Mouse (Mus musculus): ENCODE measurements around the gene Vps11.
"Not testable (repeated sequence)": the region's sequence is repeated elsewhere in the genome, so short reads cannot be mapped to it uniquely, and the experiment has no call there.

Vps11 gene

GRCm38 (mm10) chr9:44319105-44319886, 42.2 kb downstream of the Vps11 start:
- H3K36me3 ChIP-seq (ENCODE audit: control insufficient read depth, insufficient read depth, low read length, poor library complexity, severe bottlenecking) = peaks cover 2% of the 10 kb centered on the region
- no peaks in the 10 kb centered on the region for H3K27me3 ChIP-seq (ENCODE audit: control insufficient read depth, insufficient read depth, low read length, poor library complexity, severe bottlenecking)
- DNase-seq (ENCODE audit: low read depth, low spot score) = no peak

DNA sequence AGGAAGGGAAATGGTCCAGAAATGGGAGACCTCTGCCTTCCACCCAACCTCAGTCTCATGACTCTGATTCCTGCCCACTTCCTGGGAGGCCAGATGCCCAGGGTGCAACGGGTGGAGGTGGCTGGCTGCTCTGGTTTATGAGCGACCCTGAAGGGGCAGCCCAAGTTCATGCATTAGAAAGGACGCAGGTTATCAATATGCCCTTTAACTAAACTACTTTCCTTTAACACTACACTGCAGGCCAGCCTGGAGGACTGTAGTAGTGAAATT, 42.7 kb downstream of the Vps11 start:
- no peak for DNase-seq (ENCODE audit: low read depth, low spot score)
- no peaks in the 10 kb centered on the region for H3K27me3 ChIP-seq (ENCODE audit: control insufficient read depth, insufficient read depth, low read length, poor library complexity, severe bottlenecking)

DNA sequence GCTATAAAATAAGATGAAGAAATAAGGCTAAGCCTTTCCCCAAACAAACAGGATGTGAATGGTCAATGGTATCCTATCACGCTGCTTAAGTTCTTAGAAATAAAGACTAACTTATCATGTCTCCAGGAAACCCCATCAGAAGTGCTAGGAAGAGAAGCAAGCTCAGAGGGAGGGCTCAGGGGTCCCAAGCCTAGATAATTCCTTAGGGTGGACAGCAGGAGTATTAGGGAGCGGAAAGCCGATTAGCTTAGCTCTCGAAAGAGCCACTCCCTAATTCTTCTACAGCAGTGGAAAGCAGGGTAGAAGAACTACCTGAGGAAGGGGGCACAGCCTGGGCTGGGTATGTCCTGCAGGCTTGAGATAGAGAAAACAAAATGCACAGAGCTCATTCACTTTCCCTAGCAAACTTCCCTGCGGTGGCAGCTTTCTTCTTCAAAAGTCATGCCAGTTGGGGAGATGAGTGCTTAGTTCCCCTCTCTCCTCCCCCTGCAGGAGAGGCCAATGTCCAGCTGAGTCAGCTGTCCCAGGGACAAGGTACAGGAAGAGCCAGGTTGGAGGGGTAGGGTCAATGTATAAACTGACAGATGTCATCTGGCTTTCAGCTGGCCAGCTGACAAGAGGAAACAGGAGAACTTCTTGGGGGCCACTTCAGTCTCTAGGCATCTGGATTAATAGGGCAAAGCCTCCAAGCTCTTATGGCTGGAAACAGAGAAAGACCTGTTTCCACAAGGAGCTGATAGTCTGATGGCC, 43.2 kb downstream of the Vps11 start:
- Histone ChIP-seq H3K36me3 (ENCODE audit: control insufficient read depth, insufficient read depth, low read length, poor library complexity, severe bottlenecking) (peaks cover 2% of the 10 kb centered on the region), H3K27me3 (ENCODE audit: control insufficient read depth, insufficient read depth, low read length, poor library complexity, severe bottlenecking) (no peaks in the 10 kb centered on the region)
- DNase-seq (ENCODE audit: low read depth, low spot score) = no peak

More for the DNA sequence above, 42.7 kb downstream of the Vps11 start:
- peaks cover 2% of the 10 kb centered on the region for H3K36me3 ChIP-seq (ENCODE audit: control insufficient read depth, insufficient read depth, low read length, poor library complexity, severe bottlenecking)

- DNase-seq (ENCODE audit: low read depth, low spot score) = no peak
- peaks cover 2% of the 10 kb centered on the region for H3K36me3 ChIP-seq (ENCODE audit: control insufficient read depth, insufficient read depth, low read length, poor library complexity, severe bottlenecking)
Observed at GRCm38 (mm10) chr9:44317452-44317851, 44.0 kb downstream of the Vps11 start.

DNA sequence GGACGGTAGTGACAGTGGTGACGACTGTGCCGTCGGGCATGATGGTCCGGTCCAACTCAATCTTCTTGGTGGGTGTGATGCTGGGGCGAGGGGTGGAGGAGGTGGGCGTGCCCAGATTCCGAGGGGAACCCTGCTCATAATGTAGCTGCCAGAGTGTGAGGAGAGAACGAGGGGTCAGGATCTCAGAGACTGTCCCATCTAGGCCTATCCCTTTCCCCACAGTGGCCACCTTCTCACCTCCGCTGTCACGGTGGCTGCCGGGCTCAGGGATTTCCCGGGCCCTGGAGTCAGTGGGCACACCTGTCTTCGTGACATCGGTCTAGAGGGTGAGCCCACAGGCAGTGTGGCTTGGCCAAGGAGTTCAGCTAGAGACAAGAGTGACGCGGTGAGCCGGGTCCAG, 46.6 kb downstream of the Vps11 start:
- no peaks in the 10 kb centered on the region for H3K27me3 ChIP-seq (ENCODE audit: control insufficient read depth, insufficient read depth, low read length, poor library complexity, severe bottlenecking)
- no peak for DNase-seq (ENCODE audit: low read depth, low spot score)
- H3K36me3 ChIP-seq (ENCODE audit: control insufficient read depth, insufficient read depth, low read length, poor library complexity, severe bottlenecking) = peaks cover 5% of the 10 kb centered on the region

More at GRCm38 (mm10) chr9:44317452-44317851, 44.0 kb downstream of the Vps11 start:
- no peaks in the 10 kb centered on the region for H3K27me3 ChIP-seq (ENCODE audit: control insufficient read depth, insufficient read depth, low read length, poor library complexity, severe bottlenecking)

DNA sequence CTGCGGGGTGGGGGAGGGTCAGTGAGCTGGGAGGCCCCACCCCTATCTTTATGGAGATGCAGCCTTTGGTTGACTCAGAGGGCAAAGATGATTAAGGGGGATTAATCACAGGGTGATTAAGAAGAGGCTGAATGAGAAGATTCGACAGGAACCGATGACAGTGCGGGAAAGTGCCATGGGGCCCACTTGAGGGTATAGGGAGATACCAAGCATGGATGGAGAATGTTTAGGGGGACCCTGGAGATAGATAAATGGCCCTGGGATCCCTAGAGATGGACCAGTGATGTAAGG, 47.3 kb downstream of the Vps11 start:
- DNase-seq (ENCODE audit: low read depth, low spot score) = no peak
- Histone ChIP-seq H3K36me3 (ENCODE audit: control insufficient read depth, insufficient read depth, low read length, poor library complexity, severe bottlenecking) (peaks cover 5% of the 10 kb centered on the region), H3K27me3 (ENCODE audit: control insufficient read depth, insufficient read depth, low read length, poor library complexity, severe bottlenecking) (no peaks in the 10 kb centered on the region)

GRCm38 (mm10) chr9:44313476-44314256, 47.8 kb downstream of the Vps11 start:
- H3K36me3 ChIP-seq (ENCODE audit: control insufficient read depth, insufficient read depth, low read length, poor library complexity, severe bottlenecking) = peaks cover 5% of the 10 kb centered on the region
- H3K27me3 ChIP-seq (ENCODE audit: control insufficient read depth, insufficient read depth, low read length, poor library complexity, severe bottlenecking) = no peaks in the 10 kb centered on the region
- DNase-seq (ENCODE audit: low read depth, low spot score) = no peak

- Histone ChIP-seq H3K27me3 (ENCODE audit: control insufficient read depth, insufficient read depth, low read length, poor library complexity, severe bottlenecking) (no peaks in the 10 kb centered on the region), H3K36me3 (ENCODE audit: control insufficient read depth, insufficient read depth, low read length, poor library complexity, severe bottlenecking) (peaks cover 5% of the 10 kb centered on the region)
- no peak for DNase-seq (ENCODE audit: low read depth, low spot score)
Observed at GRCm38 (mm10) chr9:44311136-44312134, 50.0 kb downstream of the Vps11 start.

- Histone ChIP-seq H3K27me3 (ENCODE audit: control insufficient read depth, insufficient read depth, low read length, poor library complexity, severe bottlenecking) (no peaks in the 10 kb centered on the region), H3K36me3 (ENCODE audit: control insufficient read depth, insufficient read depth, low read length, poor library complexity, severe bottlenecking) (peaks cover 5% of the 10 kb centered on the region)
- DNase-seq (ENCODE audit: low read depth, low spot score) = no peak
Observed at GRCm38 (mm10) chr9:44310750-44311135, 50.7 kb downstream of the Vps11 start.

- DNase-seq (ENCODE audit: low read depth, low spot score) = no peak
- H3K27me3 ChIP-seq (ENCODE audit: control insufficient read depth, insufficient read depth, low read length, poor library complexity, severe bottlenecking) = no peaks in the 10 kb centered on the region
- H3K36me3 ChIP-seq (ENCODE audit: control insufficient read depth, insufficient read depth, low read length, poor library complexity, severe bottlenecking) = peaks cover 3% of the 10 kb centered on the region
Observed at GRCm38 (mm10) chr9:44309756-44310155, 51.7 kb downstream of the Vps11 start.

- Histone ChIP-seq H3K27me3 (ENCODE audit: control insufficient read depth, insufficient read depth, low read length, poor library complexity, severe bottlenecking) (no peaks in the 10 kb centered on the region), H3K36me3 (ENCODE audit: control insufficient read depth, insufficient read depth, low read length, poor library complexity, severe bottlenecking) (peaks cover 4% of the 10 kb centered on the region)
- DNase-seq (ENCODE audit: low read depth, low spot score) = peak; percentile 69
Observed at GRCm38 (mm10) chr9:44307248-44307647, 54.2 kb downstream of the Vps11 start.

DNA sequence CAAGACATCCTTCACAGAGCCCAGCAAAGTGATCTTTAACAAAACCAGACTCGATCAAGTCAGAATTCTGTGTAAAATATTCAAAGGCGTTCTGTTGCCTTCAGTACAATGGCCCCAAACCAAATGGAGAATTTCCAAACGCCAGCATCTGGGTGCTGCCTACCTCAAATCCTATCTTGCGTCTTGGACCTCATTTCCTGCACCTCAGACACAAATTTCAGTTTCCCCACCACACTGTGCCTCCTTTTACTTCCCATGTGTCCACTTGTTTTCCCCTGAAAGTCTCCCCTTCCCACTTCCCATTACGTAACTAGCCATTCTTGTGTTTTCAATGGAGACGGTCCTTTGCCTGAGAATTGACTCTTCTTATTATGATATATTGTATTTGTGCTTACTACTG, 54.9 kb downstream of the Vps11 start:
- H3K36me3 ChIP-seq (ENCODE audit: control insufficient read depth, insufficient read depth, low read length, poor library complexity, severe bottlenecking) = peaks cover 7% of the 10 kb centered on the region
- no peak for DNase-seq (ENCODE audit: low read depth, low spot score)
- no peaks in the 10 kb centered on the region for H3K27me3 ChIP-seq (ENCODE audit: control insufficient read depth, insufficient read depth, low read length, poor library complexity, severe bottlenecking)

DNA sequence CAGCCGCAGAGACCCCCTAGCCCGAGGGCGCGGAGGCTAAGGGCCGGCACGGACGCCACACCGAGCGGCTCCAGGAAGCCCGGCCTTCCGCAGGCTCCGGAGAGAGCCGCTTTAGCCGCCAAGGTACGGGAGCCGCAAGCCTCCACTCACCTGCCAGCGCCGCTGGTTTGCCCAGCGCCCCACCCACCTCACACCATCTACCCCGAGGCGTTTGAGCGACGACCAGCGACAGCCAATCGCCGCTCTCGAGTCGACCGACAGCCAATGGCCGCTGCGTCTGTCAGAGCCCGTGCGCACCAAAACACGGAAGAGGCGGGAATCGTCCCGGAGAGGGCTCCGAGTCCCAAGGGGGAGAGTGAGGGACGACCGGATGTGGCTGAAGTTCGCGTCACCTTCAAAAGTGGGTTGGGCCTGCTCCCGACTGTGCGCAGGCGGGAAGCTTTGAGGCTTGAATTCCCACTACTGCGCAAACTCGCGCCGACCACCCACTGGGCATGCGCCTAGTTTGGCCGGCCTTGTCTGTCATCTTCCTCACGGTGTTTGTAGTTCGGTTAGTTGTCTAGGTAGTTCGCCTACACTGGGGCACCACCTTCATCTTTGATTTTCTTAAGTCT, 55.9 kb downstream of the Vps11 start, which contains the start of gene Hinfp:
Gene Hinfp, minus strand, starts transcription at position 206 of the 614 bp plus-strand sequence.
- Histone ChIP-seq H3K36me3 (ENCODE audit: control insufficient read depth, insufficient read depth, low read length, poor library complexity, severe bottlenecking) (peaks cover 8% of the 10 kb centered on the region), H3K27me3 (ENCODE audit: control insufficient read depth, insufficient read depth, low read length, poor library complexity, severe bottlenecking) (no peaks in the 10 kb centered on the region)
- DNase-seq (ENCODE audit: low read depth, low spot score) = peak; percentile 99

DNA sequence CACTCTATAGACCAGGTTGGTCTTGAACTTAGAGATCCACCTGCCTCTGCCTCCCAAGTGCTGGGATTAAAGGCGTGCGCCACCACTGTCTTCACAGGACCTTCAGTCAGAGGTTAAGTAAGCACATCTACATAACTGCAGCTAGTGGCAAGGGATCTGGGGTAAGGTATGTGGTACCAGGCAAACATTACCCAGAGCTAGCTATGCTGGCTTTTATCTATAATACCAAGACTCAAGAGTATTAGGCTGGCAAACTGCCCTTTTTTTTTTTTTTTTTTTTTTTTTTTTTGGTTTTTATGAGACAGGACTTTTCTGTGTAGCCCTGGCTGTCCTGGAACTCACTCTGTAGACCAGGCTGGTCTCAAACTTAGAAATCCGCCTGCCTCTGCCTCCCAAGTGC, 61.5 kb downstream of the Vps11 start:
- not testable (repeated sequence) for H3K27me3 ChIP-seq (ENCODE audit: control insufficient read depth, insufficient read depth, low read length, poor library complexity, severe bottlenecking); DNase-seq (ENCODE audit: low read depth, low spot score)
- H3K36me3 ChIP-seq (ENCODE audit: control insufficient read depth, insufficient read depth, low read length, poor library complexity, severe bottlenecking) = peaks cover 35% of the 10 kb centered on the region

All from splenic B cell, adult 2 months (primary cell).